Mouse (Mus musculus): ENCODE measurements at regions not wholly inside any gene's neighbourhood (a gene's known extent, or its start where the extent isn't known, plus 50 kb on each side); places are given as distances from the start of the nearest gene placed in this dataset.
"Not testable (repeated sequence)": the region's sequence is repeated elsewhere in the genome, so short reads cannot be mapped to it uniquely, and the experiment has no call there.

DNA sequence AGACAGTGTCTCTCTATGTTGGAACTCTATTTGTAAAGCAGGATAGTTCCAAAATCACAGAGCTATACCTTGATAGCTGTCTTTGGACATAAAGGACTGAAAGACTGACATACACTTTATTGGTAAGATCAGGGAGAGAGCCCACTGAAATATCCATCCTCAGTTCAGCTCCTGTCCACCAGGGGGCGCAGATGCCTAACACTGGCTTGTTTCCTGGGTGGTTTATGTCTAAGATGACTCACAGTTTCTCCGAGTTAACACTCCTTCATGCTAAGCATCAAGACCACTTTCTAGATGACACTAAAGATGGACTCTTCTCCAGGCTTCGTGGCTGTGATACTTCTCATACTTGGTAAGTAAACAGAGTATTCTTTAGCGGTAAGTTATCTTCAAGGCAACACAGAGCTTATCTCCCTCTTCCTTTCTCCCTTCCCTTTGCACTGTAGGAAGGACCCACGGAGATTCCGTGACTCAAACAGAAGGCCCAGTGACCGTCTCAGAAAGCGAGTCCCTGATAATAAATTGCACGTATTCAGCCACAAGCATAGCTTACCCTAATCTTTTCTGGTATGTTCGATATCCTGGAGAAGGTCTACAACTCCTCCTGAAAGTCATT lies 737.2 kb downstream of the Dad1 start:
- DNase-seq (ENCODE audit: extremely low read depth, insufficient read length, low spot score) = not testable (repeated sequence)

DNA sequence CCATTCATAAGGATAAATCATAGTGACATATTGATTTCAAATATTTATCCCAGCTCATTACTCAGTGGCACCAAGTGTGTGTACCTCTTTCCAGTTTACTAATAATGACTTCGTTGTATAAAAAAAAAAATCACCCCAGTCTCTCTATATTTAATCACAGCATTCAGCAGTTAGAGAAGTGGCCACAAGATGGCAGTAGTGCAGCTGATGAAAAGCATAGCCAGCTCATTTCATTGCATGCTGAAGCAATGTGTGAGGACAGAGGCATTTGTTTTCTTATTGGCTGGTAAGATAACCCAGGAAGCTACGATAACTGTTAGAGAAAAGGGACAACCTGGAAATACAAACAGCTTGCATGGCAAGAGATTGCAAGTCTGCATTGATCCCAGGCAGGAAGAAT lies 748.5 kb downstream of the Dad1 start:
- not testable (repeated sequence) for DNase-seq (ENCODE audit: extremely low read depth, insufficient read length, low spot score)

DNA sequence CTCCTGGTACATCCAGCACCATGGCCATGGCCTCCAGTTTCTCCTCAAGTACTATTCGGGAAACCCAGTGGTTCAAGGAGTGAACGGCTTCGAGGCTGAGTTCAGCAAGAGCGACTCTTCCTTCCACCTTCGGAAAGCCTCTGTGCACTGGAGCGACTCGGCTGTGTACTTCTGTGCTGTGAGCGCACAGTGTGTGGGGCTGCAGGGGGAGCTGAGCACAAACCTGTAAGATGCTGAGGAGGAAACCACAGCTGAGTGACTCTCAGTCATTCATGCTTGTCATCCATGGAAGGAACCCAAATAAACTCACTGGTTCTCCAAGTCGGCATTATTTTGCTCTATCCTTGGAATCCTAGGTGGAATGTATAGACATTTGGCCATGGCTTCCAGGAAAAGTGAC lies 765.5 kb downstream of the Dad1 start:
- not testable (repeated sequence) for DNase-seq (ENCODE audit: extremely low read depth, insufficient read length, low spot score)

DNA sequence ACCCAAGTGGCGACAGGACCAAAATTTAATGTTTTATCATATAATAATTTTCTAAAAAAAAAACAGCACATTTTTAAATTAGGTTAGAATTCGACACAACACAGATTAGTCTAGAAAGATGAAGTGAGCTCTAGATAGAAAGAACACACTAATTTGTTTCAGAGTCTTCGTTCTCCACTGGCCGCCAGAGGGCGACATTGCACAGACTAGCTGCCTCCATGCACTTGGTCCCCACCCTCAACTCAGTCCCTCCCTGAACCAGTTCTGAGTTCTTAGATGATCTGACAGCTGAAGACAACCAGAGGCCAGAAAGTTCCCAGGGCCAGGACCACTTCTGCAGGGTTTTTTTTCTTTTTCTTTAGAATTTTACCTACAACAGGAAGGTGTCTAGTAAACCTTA lies 766.3 kb downstream of the Dad1 start:
- not testable (repeated sequence) for DNase-seq (ENCODE audit: extremely low read depth, insufficient read length, low spot score)

DNA sequence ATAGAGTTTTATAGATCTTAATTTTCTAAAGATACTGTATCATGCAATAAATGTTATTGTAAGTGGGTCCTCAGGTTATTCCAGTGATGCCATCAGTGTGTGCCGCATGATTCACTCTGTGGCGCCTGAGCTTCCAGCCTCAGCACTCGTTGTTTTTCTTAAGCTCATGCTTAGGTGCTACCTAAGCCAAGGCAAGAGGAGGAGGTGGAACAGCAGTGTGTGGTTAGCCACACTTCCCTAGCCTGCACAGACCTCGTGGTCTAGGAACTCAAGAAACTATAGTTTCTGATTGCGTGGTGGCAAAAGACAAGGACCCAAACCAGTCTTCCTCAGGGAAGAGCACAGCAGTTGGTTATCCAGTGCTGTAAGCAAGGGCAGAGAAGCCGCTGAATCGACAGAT lies 779.7 kb downstream of the Dad1 start:
- not testable (repeated sequence) for DNase-seq (ENCODE audit: extremely low read depth, insufficient read length, low spot score)

DNA sequence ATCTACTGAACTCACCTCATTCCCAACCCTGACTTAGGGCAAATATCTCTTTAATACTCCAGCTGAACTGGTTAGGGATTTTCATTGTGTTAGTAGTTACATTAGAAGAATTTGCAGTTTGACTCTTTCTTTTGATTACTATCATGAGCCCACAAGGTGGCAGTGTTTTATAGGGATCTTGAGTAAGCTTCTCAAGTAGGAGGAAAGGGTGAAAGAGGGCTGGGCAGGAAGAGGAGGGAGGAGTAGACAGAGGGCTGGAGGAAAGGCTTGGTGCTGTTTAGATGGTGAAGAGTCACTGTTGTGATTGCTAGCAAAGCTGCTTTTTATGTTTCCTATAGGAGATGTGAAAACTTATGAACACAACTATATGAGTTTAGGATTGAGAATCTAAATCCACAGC lies 793.1 kb downstream of the Dad1 start:
- DNase-seq (ENCODE audit: extremely low read depth, insufficient read length, low spot score) = not testable (repeated sequence)

DNA sequence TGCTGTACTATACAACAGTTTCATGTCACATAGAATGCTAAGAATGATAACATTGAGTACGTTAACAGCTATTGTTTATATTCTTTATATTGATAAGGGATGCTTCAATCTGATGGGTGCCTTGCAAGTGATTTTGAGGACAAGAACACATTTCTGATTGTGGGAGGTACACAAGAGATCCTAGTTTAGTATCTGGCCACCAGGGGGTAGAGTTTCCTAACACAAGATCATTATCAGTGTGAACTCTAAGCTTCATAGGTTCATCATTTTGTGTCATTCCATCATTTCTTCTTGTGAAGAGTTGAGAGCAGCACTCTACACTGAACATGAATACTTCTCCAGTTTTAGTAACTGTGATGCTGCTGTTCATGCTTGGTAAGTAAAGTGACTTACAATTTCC lies 799.9 kb downstream of the Dad1 start:
- no peak for DNase-seq (ENCODE audit: extremely low read depth, insufficient read length, low spot score)

DNA sequence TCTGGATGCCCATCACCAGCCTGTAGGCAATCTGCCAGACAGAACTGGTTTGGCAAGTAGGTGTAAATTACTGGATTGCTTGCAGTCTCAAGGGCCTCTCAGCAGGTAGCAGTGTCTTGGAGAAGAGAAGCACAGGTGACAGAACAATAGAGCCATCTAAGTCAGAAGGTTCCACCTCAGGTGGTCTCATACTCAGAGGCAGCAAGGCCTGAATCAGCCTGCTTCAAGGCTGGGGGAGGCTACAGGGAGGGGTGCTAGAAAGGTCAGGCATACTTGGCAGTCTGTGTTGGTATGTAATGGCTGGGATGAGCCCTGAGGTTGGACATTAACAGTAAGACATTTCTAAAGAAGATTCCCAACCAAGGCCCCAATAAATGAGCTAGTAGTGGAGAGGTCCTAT lies 814.3 kb downstream of the Dad1 start:
- DNase-seq (ENCODE audit: extremely low read depth, insufficient read length, low spot score) = not testable (repeated sequence)

DNA sequence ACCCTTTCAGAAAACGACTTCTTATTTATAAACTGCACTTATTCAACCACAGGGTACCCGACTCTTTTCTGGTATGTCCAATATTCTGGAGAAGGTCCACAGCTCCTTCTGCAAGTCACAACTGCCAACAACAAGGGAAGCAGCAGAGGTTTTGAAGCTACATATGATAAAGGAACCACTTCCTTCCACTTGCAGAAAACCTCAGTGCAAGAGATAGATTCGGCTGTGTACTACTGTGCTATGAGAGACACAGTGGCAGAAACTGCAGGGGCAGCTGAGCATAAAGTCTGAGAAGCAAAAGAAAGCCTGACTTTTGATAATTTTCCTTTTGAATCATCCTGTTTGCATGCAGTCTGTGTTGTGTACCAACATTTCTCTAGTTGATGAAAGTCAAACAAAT lies 823.8 kb downstream of the Dad1 start:
- DNase-seq (ENCODE audit: extremely low read depth, insufficient read length, low spot score) = not testable (repeated sequence)

DNA sequence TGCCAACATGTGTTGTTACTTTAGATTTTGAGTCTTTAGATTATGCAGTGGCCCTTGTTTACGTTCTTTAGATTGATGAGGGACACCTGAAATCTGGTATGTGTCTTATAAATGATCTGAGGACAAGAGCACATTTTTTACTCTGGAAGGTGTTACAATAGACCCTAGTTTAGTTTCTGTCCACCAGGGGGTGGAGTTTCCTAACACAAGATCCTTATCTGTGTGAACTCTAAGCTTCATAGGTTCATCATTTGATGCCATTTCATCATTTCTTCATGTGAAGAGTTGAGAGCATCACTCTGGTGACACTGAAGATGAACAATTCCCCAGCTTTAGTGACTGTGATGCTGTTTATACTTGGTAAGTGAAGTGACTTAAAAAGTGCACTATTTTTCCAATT lies 825.5 kb downstream of the Dad1 start:
- not testable (repeated sequence) for DNase-seq (ENCODE audit: extremely low read depth, insufficient read length, low spot score)

DNA sequence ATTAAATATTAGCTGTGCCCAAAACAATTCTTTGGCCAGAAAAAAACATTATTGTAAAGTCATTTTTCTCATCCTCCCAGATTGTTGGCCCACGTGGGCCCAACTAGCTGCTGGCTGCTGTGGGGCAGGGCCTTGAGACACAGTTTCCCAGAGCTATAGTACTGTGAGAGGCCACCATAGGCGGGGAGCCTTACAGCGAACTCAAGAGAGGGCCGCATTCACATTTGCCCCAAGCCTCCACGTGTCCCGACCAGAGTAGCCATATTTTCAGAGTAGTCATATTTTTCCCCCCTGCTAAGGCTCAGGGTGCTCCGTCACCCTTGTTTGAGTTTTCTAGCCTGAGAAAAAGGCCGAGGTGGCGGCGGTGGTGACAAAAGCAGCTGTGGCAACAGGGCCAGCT lies 826.3 kb downstream of the Dad1 start:
- DNase-seq (ENCODE audit: extremely low read depth, insufficient read length, low spot score) = not testable (repeated sequence)

DNA sequence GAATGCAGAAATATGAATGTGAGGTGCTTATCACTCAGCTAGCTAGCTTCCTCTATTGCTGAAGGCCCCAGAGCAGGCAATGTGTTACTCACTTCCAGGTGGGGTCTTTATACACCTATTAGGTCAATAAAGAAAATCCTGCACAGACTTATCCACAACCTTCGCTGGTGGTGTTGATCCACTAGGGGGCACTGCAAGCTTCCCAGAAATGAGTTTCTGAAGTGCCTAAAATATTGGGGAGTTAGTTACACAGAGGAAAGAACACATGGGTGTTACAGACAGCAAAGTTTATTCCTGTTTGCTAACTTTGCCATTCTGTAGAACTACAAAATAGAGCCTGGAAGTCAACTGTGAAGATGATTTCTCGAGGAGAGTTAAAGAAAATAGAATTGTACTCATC lies 836.9 kb downstream of the Dad1 start:
- DNase-seq (ENCODE audit: extremely low read depth, insufficient read length, low spot score) = not testable (repeated sequence)

DNA sequence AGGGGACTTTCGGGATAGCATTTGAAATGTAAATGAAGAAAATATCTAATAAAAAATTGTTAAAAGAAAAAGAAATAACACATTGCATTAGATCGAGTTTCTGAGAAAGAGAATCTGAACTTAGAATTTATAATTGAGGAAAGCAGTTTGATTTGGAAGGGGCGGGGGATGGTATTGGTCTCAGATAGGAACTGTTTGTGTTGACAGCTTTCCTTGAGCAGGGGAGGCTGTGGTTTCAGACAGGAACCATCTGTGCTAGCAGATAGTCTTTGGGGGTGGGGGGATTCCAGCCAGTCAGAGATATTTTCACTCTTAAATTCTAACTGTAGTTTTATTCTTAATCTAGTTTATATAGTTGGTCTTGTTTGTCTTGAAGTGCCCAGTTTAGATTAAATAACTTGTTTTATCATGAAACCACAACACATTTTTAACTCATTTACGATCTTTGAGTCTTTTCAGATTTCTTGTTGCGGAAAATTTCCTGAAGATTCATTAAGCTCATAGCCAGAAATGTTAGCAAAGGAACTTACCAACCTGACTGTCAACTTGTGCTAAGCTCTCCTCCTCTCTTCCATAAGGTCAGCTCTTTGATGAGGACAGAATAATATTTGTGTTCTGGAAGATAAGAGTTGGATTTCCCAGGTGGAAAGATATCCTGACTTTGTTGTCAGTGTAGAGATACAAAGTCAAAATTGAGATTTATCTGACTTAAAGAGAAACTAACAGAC lies 846.2 kb downstream of the Dad1 start:
- DNase-seq (ENCODE audit: extremely low read depth, insufficient read length, low spot score) = not testable (repeated sequence)

DNA sequence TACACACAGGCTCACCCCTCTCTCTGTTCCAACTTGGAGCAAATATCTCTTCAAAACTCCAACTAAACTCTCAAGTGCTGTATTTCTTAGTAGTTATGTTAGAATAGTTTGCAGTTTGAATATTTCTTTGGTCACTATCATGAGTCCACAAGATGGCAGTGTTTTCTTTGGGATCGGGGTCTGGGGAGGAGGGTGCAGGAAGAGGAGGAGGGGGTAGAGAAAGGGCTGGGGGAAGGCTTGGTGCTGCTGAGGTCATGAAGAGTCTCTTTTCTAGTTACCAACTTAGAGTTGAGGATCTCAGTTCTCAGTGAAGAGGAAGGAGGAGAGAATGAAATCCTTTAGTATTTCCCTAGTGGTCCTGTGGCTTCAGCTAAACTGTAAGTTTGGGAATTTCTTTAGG lies 863.6 kb downstream of the Dad1 start:
- DNase-seq (ENCODE audit: extremely low read depth, insufficient read length, low spot score) = not testable (repeated sequence)

DNA sequence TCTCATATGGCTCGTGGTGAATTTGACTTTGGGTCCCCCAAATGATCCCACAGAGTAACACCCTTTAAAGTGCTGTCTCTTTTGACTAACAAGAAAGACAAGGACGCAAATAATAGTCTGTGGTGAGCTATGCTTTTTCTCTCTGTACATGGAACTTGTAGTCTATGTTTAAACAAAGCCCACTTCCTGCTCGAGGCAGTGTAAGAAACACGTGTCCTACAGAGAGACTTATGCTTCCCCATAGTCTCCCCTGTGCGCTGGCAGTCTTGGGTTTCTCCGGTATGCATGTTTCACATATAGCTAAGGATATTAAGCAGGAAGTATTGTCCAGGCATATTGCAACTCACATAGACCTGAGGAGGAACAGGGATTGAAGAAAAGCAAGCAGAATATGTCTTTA lies 879.0 kb upstream of the Olfr1507 start:
- not testable (repeated sequence) for DNase-seq (ENCODE audit: extremely low read depth, insufficient read length, low spot score)

DNA sequence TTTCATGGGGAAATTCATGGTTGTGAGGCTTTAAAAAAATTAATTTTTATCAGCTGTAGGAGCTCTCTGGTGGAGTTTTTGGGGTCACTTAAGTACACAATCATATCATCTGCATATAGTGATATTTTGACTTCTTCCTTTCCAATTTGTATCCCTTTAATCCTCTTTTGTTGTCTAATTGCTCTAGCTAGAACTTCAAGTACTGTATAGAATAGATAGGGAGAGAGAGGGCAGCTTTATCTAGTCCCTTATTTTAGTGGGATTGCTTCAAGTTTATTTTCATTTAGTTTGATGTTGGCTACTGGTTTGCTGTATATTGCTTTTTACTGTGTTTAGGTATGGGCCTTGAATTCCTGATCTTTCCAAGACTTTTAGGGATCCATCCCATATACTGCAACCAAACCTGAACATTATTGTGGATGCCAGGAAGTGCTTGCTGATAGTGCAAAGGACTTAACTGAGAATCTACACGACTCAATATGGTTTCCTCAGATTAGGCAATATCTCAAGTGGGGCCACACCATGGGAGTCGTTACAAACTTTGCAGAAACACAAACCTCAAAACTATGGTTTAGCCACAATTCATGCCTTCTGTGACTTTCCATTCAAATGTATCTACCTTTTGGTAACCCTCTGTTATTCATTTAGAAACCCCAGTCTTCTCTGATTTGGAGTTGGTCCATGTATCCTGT lies 878.4 kb upstream of the Olfr1507 start:
- DNase-seq (ENCODE audit: extremely low read depth, insufficient read length, low spot score) = not testable (repeated sequence)

DNA sequence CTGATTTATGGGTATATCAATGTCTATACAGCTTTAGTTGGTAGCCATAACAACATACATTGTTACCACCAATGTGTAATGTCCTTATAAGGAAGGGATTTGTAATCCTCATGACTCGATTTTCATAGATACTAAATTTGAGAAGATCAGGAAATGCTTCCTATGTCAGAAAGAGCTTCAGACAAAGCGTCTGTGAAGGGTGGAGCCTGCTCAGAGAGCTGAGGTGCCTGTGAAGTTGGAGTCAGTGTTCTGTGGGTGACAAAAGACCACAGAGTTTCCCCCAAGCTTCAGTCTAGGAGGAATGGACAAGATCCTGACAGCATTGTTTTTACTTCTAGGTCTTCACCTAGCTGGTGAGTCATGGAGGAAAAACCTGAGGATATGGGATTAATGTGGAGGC lies 874.2 kb upstream of the Olfr1507 start:
- no peak for DNase-seq (ENCODE audit: extremely low read depth, insufficient read length, low spot score)

DNA sequence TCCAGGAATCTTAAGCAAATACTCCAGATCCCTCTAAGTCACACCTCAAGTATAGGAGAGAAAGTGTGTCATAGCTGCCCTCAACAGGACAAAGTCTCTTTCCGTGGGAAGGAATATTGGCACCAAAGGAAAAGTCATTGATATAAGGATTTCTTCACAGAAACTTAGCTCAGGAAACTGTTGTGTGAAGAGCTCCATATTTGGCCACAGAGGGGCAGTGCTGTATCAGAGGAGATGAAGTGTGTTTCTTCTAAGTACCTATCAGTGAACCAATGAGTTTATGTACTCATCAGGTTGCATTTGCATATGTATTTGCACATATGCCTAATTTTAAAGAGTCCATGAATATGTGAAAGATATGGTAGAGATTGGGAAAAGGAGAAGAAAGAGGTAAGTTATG lies 871.9 kb upstream of the Olfr1507 start:
- not testable (repeated sequence) for DNase-seq (ENCODE audit: extremely low read depth, insufficient read length, low spot score)

DNA sequence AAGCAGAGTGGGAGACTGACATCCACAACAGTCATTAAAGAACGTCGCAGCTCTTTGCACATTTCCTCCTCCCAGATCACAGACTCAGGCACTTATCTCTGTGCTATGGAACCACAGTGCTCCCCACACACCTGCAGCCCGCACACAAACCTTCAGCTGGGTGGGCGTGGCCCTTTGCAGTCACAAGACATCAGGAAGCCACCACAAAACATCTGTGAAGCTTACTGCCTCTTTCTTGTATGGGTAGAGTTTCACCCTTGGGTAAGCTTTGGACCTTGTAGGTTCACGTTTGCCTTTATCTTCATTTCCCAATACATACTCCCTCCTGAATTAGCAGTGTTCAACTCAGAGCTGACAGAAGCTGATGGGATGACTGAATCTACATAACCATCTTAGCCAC lies 868.4 kb upstream of the Olfr1507 start:
- not testable (repeated sequence) for DNase-seq (ENCODE audit: extremely low read depth, insufficient read length, low spot score)

DNA sequence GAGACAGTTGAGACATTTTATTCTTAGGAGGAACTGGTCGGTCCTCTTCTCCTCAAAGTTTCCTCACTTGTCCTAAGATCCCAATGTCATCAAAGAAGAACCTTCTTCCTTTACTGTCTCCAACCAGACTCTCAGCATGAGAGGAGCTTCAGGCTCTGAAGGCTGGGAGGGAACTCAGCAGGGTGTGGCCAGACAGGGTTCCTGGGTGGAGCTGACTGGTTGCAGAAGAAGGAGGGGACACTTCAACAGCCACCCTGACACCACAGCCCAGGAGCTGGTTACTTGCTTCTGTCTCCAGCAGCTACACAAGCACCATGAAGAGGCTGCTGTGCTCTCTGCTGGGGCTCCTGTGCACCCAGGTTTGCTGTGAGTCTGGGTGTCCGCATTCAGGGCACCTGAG lies 866.5 kb upstream of the Olfr1507 start:
- DNase-seq (ENCODE audit: extremely low read depth, insufficient read length, low spot score) = not testable (repeated sequence)

DNA sequence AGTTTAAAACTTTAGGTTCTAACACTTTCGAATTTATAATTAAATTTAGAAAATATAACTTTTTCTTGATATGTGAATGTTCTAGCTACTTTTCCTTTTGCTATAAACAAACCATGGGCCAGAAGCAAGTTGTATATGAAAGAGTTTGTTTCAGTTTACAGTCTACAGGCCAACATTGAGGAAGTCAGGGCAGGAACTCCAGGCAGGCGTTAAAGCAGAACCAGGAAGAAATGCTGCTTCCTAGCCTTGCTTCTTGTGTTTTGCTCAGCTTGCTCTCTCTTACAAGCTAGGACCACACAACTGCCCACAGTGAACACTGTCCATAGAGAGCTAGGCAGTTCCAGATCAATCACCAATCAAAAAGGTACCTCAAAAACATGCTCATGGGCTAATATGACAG lies 861.9 kb upstream of the Olfr1507 start:
- DNase-seq (ENCODE audit: extremely low read depth, insufficient read length, low spot score) = not testable (repeated sequence)

DNA sequence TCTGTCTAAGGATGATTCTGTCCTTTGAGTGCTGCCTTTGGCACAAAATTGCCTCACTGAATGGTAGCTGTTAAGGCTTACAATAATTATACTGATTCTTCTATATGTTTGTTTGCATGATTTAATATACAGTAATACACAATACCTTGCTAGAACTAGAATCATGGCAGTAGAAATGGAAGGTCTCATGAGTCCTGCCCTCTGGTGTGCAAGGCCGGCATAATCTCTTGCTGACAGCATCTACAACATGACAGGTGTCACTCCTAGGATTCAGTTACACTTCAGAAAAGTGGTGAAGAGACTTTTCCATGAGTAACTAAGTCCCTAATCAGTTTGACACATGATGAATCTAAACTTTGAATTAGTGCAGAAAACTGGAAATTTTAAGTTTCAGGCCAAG lies 861.2 kb upstream of the Olfr1507 start:
- DNase-seq (ENCODE audit: extremely low read depth, insufficient read length, low spot score) = not testable (repeated sequence)

Measured in 3134 (cell line).